Mouse (Mus musculus): ENCODE results near the gene Vmn1r77. TPM values are rescaled to one million over a fixed set of nuclear protein-coding genes. Genes with fewer than 3 reads are reported as not detected.

Vmn1r77 gene
- not detected for polyA plus RNA-seq (2017; shearing (Covaris generic))

GRCm38 (mm10) chr7:12036452-12036851, at the start of gene Vmn1r77:
Gene Vmn1r77, plus strand, starts transcription at chr7:12036752.

Other genes starting within 250 kb of the Vmn1r77 start
- not detected for gene Vmn1r74, start 202.8 kb upstream of the Vmn1r77 start, polyA plus RNA-seq (2017; shearing (Covaris generic))
- gene Vmn1r75, start 162.1 kb upstream of the Vmn1r77 start, polyA plus RNA-seq (2017; shearing (Covaris generic)): not detected
- 0.06 TPM for gene Vmn1r76, start 98.5 kb upstream of the Vmn1r77 start, polyA plus RNA-seq (2017; shearing (Covaris generic))
- gene Vmn1r78, start 113.5 kb downstream of the Vmn1r77 start, polyA plus RNA-seq (2017; shearing (Covaris generic)): 0.07 TPM
- gene Vmn1r79, start 134.5 kb downstream of the Vmn1r77 start, polyA plus RNA-seq (2017; shearing (Covaris generic)): not detected
- 0.04 TPM for gene Vmn1r80, start 152.5 kb downstream of the Vmn1r77 start, polyA plus RNA-seq (2017; shearing (Covaris generic))
- 0.07 TPM for gene Vmn1r81, start 231.5 kb downstream of the Vmn1r77 start, polyA plus RNA-seq (2017; shearing (Covaris generic))

All from CD4-positive, CD25-positive, alpha-beta regulatory T cell (primary cell).